Mouse (Mus musculus): ENCODE measurements around the gene Gm5890.
"Not testable (repeated sequence)": the region's sequence is repeated elsewhere in the genome, so short reads cannot be mapped to it uniquely, and the experiment has no call there.

Gene Gm5890

DNA sequence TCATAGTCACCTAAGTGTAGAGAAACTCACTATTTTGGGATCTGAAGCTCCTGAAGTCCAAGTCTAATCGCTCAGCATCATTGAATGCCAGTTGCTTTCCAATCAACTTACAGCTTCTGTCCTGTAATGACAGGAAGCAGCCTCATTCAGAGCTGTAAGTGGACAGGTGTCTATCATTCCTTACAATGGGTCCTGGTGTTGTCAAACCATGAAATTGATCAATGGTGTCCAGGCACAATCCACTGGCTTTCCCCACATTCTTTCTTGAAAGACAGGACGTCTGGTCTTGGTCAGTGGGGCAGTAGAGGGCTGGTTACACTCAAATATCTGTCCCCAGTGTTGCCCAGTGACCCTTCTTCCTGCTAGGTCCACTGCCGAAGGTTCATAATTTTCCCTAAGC lies at the start of gene Gm5890:
Gene Gm5890, minus strand, starts transcription at position 101 of the 400 bp plus-strand sequence.
- DNase-seq (ENCODE audit: low spot score): not testable (repeated sequence)

DNA sequence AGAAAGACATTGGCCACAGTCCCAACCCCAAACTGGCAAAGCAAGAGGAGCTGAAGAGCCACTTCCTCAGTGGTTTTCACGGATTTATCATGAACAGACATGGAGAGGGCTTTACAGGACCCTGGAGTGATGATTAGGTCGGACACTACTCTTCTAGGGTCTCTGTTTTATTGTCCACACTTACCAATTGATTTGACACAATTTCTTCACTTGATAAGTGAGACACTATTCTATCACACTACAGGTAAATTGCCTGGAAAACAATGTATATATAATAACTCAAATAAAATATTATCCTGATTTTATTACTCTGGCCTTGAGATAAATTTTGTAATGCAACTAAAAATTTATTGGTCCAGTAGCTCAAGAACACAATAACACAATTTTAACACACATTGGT lies 28.9 kb downstream of the Gm5890 start, which contains the start of gene Gm4498:
Gene Gm4498, minus strand, starts transcription at position 101 of the 400 bp plus-strand sequence.
- not testable (repeated sequence) for DNase-seq (ENCODE audit: low spot score)
